Mouse (Mus musculus) MEL (cell line): Measurements from ENCODE around the gene Loxl3.

ENCODE experiments used
- CTCF ChIP-seq, 3 experiments: IDR thresholded peaks in 2 of 3; conservative IDR thresholded peaks in 1 of 3; 2 replicates each; pipeline ENCODE4 v1.5.1; 2011 to 2012; ENCODE audit warnings: low read length in 3 of 3, low read depth in 2 of 3, mild to moderate bottlenecking in 2 of 3, improper control_type of control experiment in 1 of 3, inconsistent platforms in 1 of 3, mixed read lengths in 1 of 3, moderate library complexity in 1 of 3; ENCODE audit not compliant: control insufficient read depth in 1 of 3, insufficient read depth in 1 of 3, poor library complexity in 1 of 3, severe bottlenecking in 1 of 3
- EP300 ChIP-seq, 2 experiments: IDR thresholded peaks; 2 replicates each; pipeline ENCODE4 v1.6.1; 2011; ENCODE audit warnings: improper control_type of control experiment in 2 of 2, low read length in 2 of 2, low read depth in 1 of 2, mild to moderate bottlenecking in 1 of 2
- GATA1 ChIP-seq: IDR thresholded peaks from 2 replicates; pipeline ENCODE4 v1.6.1; 2011; ENCODE audit warnings: low read depth, low read length, improper control_type of control experiment
- HCFC1 ChIP-seq: IDR thresholded peaks from 2 replicates; pipeline ENCODE4 v1.6.1; 2012; ENCODE audit warnings: low read depth, mild to moderate bottlenecking, inconsistent platforms, low read length, improper control_type of control experiment, moderate library complexity
- MYB ChIP-seq: IDR thresholded peaks from 2 replicates; pipeline ENCODE4 v1.6.1; 2011; ENCODE audit warnings: mild to moderate bottlenecking, low read depth, low read length, improper control_type of control experiment
- POLR2A ChIP-seq, 2 experiments: IDR thresholded peaks; 2 replicates each; pipeline ENCODE4 v1.6.1; 2011 to 2012; ENCODE audit warnings: low read length in 2 of 2, mild to moderate bottlenecking in 2 of 2, control low read depth in 1 of 2, improper control_type of control experiment in 1 of 2, low read depth in 1 of 2, moderate library complexity in 1 of 2; ENCODE audit not compliant: control insufficient read depth in 1 of 2, insufficient read depth in 1 of 2, poor library complexity in 1 of 2
- RAD21 ChIP-seq: IDR thresholded peaks from 2 replicates; pipeline ENCODE4 v1.6.1; 2011; ENCODE audit warnings: mild to moderate bottlenecking, low read depth, low read length, improper control_type of control experiment
- USF1 ChIP-seq: IDR thresholded peaks from 2 replicates; pipeline ENCODE4 v1.6.1; 2014; ENCODE audit warnings: low read depth, mild to moderate bottlenecking, inconsistent platforms, low read length, improper control_type of control experiment, moderate library complexity

DNA sequence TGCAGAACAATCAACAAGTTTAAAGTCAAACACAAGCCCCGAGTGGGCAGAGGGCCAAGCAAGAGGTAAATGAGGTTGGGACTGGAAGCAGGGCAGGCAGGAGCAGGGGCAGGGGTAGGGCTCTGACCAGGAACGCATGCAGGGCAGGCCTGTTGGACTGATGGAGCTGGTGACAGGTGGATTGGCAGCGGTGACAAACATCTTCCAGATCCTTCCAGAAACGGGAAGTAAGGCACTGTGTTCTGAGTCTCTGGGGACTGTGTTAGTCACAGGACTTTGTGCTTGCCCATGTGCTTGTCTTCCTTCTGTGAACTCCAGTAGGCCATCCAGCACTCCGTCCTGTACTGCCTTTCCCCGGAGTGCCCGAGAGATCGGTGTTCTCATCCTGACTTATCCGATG is 10.8 kb downstream of the Loxl3 start:
- TF ChIP-seq POLR2A (IDR thresholded peaks at IDR 0.05; ENCODE audit: control insufficient read depth in 1 of 2, insufficient read depth in 1 of 2, low read depth in 1 of 2, low read length in 2 of 2, poor library complexity in 1 of 2) (no peak), USF1 (no peak), RAD21 (no peak), GATA1 (no peak), EP300 (IDR thresholded peaks at IDR 0.05; ENCODE audit: low read depth in 1 of 2, low read length in 2 of 2) (no peak), HCFC1 (no peak), CTCF (IDR thresholded peaks at IDR 0.05 in 2 of 3, conservative IDR thresholded peaks at IDR 0.05 in 1 of 3; ENCODE audit: control insufficient read depth in 1 of 3, insufficient read depth in 1 of 3, low read depth in 2 of 3, low read length in 3 of 3, poor library complexity in 1 of 3, severe bottlenecking in 1 of 3) (no peak), MYB (no peak)
